Mouse (Mus musculus): ENCODE measurements around the gene Sf3b3. TPM values are rescaled to one million over a fixed set of nuclear protein-coding genes. Genes with fewer than 3 reads are reported as not detected.

Sf3b3 gene
- polyA plus RNA-seq, 1 experiment from 2014 or later: 106 TPM

GRCm38 (mm10) chr8:110847171-110847549, 573 bp upstream of the Sf3b3 start:
- peak; percentile 15; the same call in 1 of the 2 replicates for ATAC-seq (ENCODE audit: insufficient number of reproducible peaks, low FRiP score)
- WGBS: 1% methylated on average over 13 of the region's 13 CpGs

DNA sequence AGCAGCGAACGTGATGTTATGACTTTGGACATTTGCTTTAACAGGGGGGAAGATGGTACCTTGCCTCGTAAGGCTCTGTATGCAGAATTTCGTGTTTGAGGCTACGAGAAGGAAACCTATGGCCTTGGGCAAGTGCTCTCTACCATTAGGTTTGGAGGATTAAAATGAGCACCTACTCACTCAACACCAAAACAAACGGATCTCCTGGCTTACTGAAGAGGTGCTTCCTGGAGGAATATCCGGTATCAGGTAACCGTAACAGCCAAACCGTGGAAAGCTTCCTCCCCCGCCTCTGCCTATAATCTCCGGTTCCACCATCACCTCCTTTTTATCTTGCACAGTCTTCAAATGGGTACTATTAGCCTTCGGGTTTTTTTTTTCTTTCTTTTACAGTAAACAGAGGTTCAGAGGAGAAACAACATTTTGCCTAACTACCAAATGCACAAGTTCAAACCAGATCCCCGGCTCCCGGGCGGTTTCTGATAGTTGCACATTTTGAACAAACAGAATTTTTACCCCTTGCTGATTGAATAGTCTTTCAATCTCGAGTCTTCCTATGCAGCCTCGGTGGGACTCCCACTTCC, 674 bp downstream of the Sf3b3 start:
- peaks cover 48% of the 10 kb centered on the region for H3K36me3 ChIP-seq
- peak overlapping the region; percentile 99 for H3K4me3 ChIP-seq
- H3K4me1 ChIP-seq (replicated peaks): peaks cover 20% of the 10 kb centered on the region
- 8% methylated on average over 17 of the region's 17 CpGs for WGBS
- no peaks in the 10 kb centered on the region for H3K9me3 ChIP-seq (replicated peaks)
- no peaks in the 10 kb centered on the region for H3K27me3 ChIP-seq (replicated peaks)
- ATAC-seq (ENCODE audit: insufficient number of reproducible peaks, low FRiP score): no peak
- peak overlapping the region; percentile 82 for H3K27ac ChIP-seq (ENCODE audit: poor library complexity, severe bottlenecking)
- peak overlapping the region; percentile 90 for H3K9ac ChIP-seq
- peak overlapping the region; percentile 80 for H3K4me2 ChIP-seq

More at GRCm38 (mm10) chr8:110847171-110847549, 573 bp upstream of the Sf3b3 start:
- peak overlapping the region; percentile 94 for H3K9ac ChIP-seq
- peaks cover 50% of the 10 kb centered on the region for H3K36me3 ChIP-seq
- peaks cover 20% of the 10 kb centered on the region for H3K4me1 ChIP-seq (replicated peaks)
- no peaks in the 10 kb centered on the region for H3K9me3 ChIP-seq (replicated peaks)
- no peaks in the 10 kb centered on the region for H3K27me3 ChIP-seq (replicated peaks)
- peak overlapping the region; percentile 99 for H3K4me3 ChIP-seq
- peak overlapping the region; percentile 82 for H3K27ac ChIP-seq (ENCODE audit: poor library complexity, severe bottlenecking)
- peak overlapping the region; percentile 80 for H3K4me2 ChIP-seq

- H3K27ac ChIP-seq (ENCODE audit: poor library complexity, severe bottlenecking): no peak overlapping the region
- no peak overlapping the region for H3K9ac ChIP-seq
- 76% methylated on average over 3 of the region's 3 CpGs for WGBS
- ATAC-seq (ENCODE audit: insufficient number of reproducible peaks, low FRiP score): no peak
- peaks cover 20% of the 10 kb centered on the region for H3K4me1 ChIP-seq (replicated peaks)
- no peak overlapping the region for H3K4me2 ChIP-seq
- H3K27me3 ChIP-seq (replicated peaks): no peaks in the 10 kb centered on the region
- H3K36me3 ChIP-seq: peaks cover 48% of the 10 kb centered on the region
- no peak overlapping the region for H3K4me3 ChIP-seq
- H3K9me3 ChIP-seq (replicated peaks): no peaks in the 10 kb centered on the region
Measured at GRCm38 (mm10) chr8:110844941-110845340, 1.6 kb downstream of the Sf3b3 start.

- no peak overlapping the region for H3K4me3 ChIP-seq
- no peak overlapping the region for H3K27ac ChIP-seq (ENCODE audit: poor library complexity, severe bottlenecking)
- H3K4me1 ChIP-seq (replicated peaks): peaks cover 20% of the 10 kb centered on the region
- no peaks in the 10 kb centered on the region for H3K9me3 ChIP-seq (replicated peaks)
- H3K4me2 ChIP-seq: no peak overlapping the region
- ATAC-seq (ENCODE audit: insufficient number of reproducible peaks, low FRiP score): no peak
- WGBS: 92% methylated on average over 5 of the region's 5 CpGs
- H3K27me3 ChIP-seq (replicated peaks): no peaks in the 10 kb centered on the region
- no peak overlapping the region for H3K9ac ChIP-seq
- H3K36me3 ChIP-seq: peaks cover 59% of the 10 kb centered on the region
Measured at GRCm38 (mm10) chr8:110843207-110843606, 3.4 kb downstream of the Sf3b3 start.

- H3K4me3 ChIP-seq: no peak overlapping the region
- no peaks in the 10 kb centered on the region for H3K27me3 ChIP-seq (replicated peaks)
- no peak overlapping the region for H3K4me2 ChIP-seq
- H3K9ac ChIP-seq: no peak overlapping the region
- no peak for ATAC-seq (ENCODE audit: insufficient number of reproducible peaks, low FRiP score)
- peaks cover 71% of the 10 kb centered on the region for H3K36me3 ChIP-seq
- peaks cover 13% of the 10 kb centered on the region for H3K4me1 ChIP-seq (replicated peaks)
- H3K9me3 ChIP-seq (replicated peaks): no peaks in the 10 kb centered on the region
- 93% methylated on average over 3 of the region's 3 CpGs for WGBS
- no peak overlapping the region for H3K27ac ChIP-seq (ENCODE audit: poor library complexity, severe bottlenecking)
Measured at GRCm38 (mm10) chr8:110842012-110842574, 4.5 kb downstream of the Sf3b3 start.

DNA sequence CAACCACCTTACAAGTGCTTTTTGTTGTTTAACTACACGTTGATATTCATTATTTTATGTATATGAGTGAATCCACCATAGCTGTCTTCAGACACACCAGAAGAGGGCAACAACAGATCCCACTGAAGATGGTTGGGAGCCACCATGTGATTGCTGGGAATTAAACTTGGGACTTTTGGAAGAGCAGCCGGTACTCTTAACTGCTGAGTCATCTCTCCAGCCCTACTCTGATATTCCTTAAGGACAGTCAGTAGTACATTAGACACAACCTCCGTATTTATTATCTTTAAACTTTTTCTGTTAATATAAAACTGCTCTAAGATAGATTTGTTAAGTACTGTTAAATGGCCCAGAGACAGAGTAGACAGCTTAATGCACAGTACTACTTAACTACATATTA, 14.6 kb downstream of the Sf3b3 start:
- no peak overlapping the region for H3K4me2 ChIP-seq
- no peak overlapping the region for H3K4me3 ChIP-seq
- peaks cover 90% of the 10 kb centered on the region for H3K36me3 ChIP-seq
- no peak for ATAC-seq (ENCODE audit: insufficient number of reproducible peaks, low FRiP score)
- H3K27ac ChIP-seq (ENCODE audit: poor library complexity, severe bottlenecking): no peak overlapping the region
- H3K9ac ChIP-seq: no peak overlapping the region
- no peaks in the 10 kb centered on the region for H3K27me3 ChIP-seq (replicated peaks)
- 89% methylated on average over 3 of the region's 3 CpGs for WGBS
- no peaks in the 10 kb centered on the region for H3K9me3 ChIP-seq (replicated peaks)
- H3K4me1 ChIP-seq (replicated peaks): no peaks in the 10 kb centered on the region

DNA sequence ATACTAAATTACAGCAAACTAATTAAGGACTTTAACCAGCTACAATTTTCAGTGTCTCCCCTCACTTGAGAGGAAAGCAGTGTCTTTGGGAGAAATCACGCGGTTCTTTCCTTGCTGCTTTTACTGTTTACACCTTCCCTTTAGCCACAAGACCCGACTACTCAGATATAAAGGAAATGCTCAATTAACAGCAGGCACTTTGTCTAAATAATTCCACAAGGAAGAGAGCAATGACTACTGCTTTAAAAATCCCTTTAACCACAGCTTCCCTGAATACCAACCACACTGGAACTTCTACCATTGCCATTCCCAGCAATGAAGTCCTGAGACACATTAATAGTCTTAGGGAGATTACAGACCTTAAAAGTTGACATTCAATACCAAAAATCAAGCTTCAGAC, 18.1 kb downstream of the Sf3b3 start:
- no peak overlapping the region for H3K4me3 ChIP-seq
- no peak for ATAC-seq (ENCODE audit: insufficient number of reproducible peaks, low FRiP score)
- WGBS: 82% methylated on average over 3 of the region's 3 CpGs
- no peak overlapping the region for H3K27ac ChIP-seq (ENCODE audit: poor library complexity, severe bottlenecking)
- no peaks in the 10 kb centered on the region for H3K4me1 ChIP-seq (replicated peaks)
- H3K27me3 ChIP-seq (replicated peaks): no peaks in the 10 kb centered on the region
- H3K4me2 ChIP-seq: no peak overlapping the region
- H3K36me3 ChIP-seq: peaks cover 90% of the 10 kb centered on the region
- H3K9ac ChIP-seq: no peak overlapping the region
- H3K9me3 ChIP-seq (replicated peaks): no peaks in the 10 kb centered on the region

GRCm38 (mm10) chr8:110824861-110825260, 21.7 kb downstream of the Sf3b3 start:
- Histone ChIP-seq H3K4me3 (no peak overlapping the region), H3K4me1 (replicated peaks) (no peaks in the 10 kb centered on the region), H3K4me2 (no peak overlapping the region), H3K36me3 (peaks cover 94% of the 10 kb centered on the region), H3K9me3 (replicated peaks) (no peaks in the 10 kb centered on the region), H3K9ac (no peak overlapping the region), H3K27me3 (replicated peaks) (no peaks in the 10 kb centered on the region), H3K27ac (ENCODE audit: poor library complexity, severe bottlenecking) (no peak overlapping the region)
- WGBS: 56% methylated on average over 1 of the region's 1 CpGs
- ATAC-seq (ENCODE audit: insufficient number of reproducible peaks, low FRiP score): no peak

- H3K4me1 ChIP-seq (replicated peaks): 0 out of 2 replicates have a peak, but pooled peaks cover 8% of the 10 kb centered on the region
- H3K9ac ChIP-seq: no peak overlapping the region
- no peaks in the 10 kb centered on the region for H3K9me3 ChIP-seq (replicated peaks)
- peaks cover 94% of the 10 kb centered on the region for H3K36me3 ChIP-seq
- no peak overlapping the region for H3K4me2 ChIP-seq
- 82% methylated on average over 3 of the region's 3 CpGs for WGBS
- no peak overlapping the region for H3K27ac ChIP-seq (ENCODE audit: poor library complexity, severe bottlenecking)
- H3K4me3 ChIP-seq: no peak overlapping the region
- H3K27me3 ChIP-seq (replicated peaks): no peaks in the 10 kb centered on the region
- no peak for ATAC-seq (ENCODE audit: insufficient number of reproducible peaks, low FRiP score)
Measured at GRCm38 (mm10) chr8:110821960-110822359, 24.6 kb downstream of the Sf3b3 start.

GRCm38 (mm10) chr8:110820257-110820656, 26.3 kb downstream of the Sf3b3 start:
- Histone ChIP-seq H3K36me3 (peaks cover 94% of the 10 kb centered on the region), H3K27ac (ENCODE audit: poor library complexity, severe bottlenecking) (no peak overlapping the region), H3K4me2 (no peak overlapping the region), H3K9ac (no peak overlapping the region), H3K4me1 (replicated peaks) (peaks cover 14% of the 10 kb centered on the region), H3K27me3 (replicated peaks) (no peaks in the 10 kb centered on the region), H3K9me3 (replicated peaks) (no peaks in the 10 kb centered on the region), H3K4me3 (no peak overlapping the region)
- WGBS: 95% methylated on average over 2 of the region's 2 CpGs
- ATAC-seq (ENCODE audit: insufficient number of reproducible peaks, low FRiP score): no peak

- 88% methylated on average over 3 of the region's 3 CpGs for WGBS
Measured at GRCm38 (mm10) chr8:110818593-110818992, 28.0 kb downstream of the Sf3b3 start.

DNA sequence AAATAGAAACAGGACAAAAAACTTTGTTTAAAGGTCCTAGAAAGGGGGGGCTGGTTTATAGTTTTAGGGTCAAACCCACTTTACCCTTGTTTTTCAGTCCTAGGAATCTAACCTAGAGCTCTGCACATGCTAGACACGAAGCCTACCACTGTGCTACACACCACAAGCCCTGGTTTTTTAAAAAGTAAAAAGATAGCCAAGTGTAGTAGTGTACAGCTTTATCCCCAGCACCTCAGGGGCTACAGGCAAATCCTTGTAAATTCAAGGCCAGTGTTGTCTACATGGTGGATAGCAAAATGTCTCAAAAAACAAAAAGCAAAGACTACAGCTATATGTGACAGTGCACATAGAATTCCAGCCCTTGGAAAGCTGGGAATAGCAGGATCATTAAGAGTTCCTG, 29.6 kb downstream of the Sf3b3 start:
- H3K4me2 ChIP-seq: no peak overlapping the region
- peak overlapping the region; percentile 41; the same call in 1 of the 2 replicates for H3K27ac ChIP-seq (ENCODE audit: poor library complexity, severe bottlenecking)
- H3K4me3 ChIP-seq: no peak overlapping the region
- 89% methylated on average over 1 of the region's 1 CpGs for WGBS
- ATAC-seq (ENCODE audit: insufficient number of reproducible peaks, low FRiP score): no peak
- no peak overlapping the region for H3K9ac ChIP-seq
- no peaks in the 10 kb centered on the region for H3K27me3 ChIP-seq (replicated peaks)
- H3K4me1 ChIP-seq (replicated peaks): peaks cover 14% of the 10 kb centered on the region
- H3K36me3 ChIP-seq: peaks cover 98% of the 10 kb centered on the region
- no peaks in the 10 kb centered on the region for H3K9me3 ChIP-seq (replicated peaks)

More at GRCm38 (mm10) chr8:110818593-110818992, 28.0 kb downstream of the Sf3b3 start:
- Histone ChIP-seq H3K27me3 (replicated peaks) (no peaks in the 10 kb centered on the region), H3K9me3 (replicated peaks) (no peaks in the 10 kb centered on the region), H3K4me2 (no peak overlapping the region), H3K27ac (ENCODE audit: poor library complexity, severe bottlenecking) (no peak overlapping the region), H3K9ac (no peak overlapping the region), H3K4me1 (replicated peaks) (peaks cover 14% of the 10 kb centered on the region), H3K4me3 (no peak overlapping the region), H3K36me3 (peaks cover 96% of the 10 kb centered on the region)
- ATAC-seq (ENCODE audit: insufficient number of reproducible peaks, low FRiP score): no peak
